Mouse (Mus musculus): ENCODE measurements around the gene Ripor3. TPM values are rescaled to one million over a fixed set of nuclear protein-coding genes. Genes with fewer than 3 reads are reported as not detected.

Gene Ripor3
- total RNA-seq, 1 experiment: 0.98 TPM

GRCm38 (mm10) chr2:167942199-167942925 lies 68.1 kb downstream of the Ripor3 start:
- Histone ChIP-seq H3K4me1 (ENCODE audit: control insufficient read depth in 2 of 2, insufficient read depth in 2 of 2, low read length in 2 of 2, poor library complexity in 1 of 2) (peaks cover 5 to 37% of the 10 kb centered on the region in 2 experiments; a peak in 3 of 4 replicates), H3K27ac (ENCODE audit: insufficient read depth, low read depth, low read length, poor library complexity, severe bottlenecking) (no peak overlapping the region), H3K9me3 (ENCODE audit: control insufficient read depth, insufficient read depth, low read depth, low read length) (no peaks in the 10 kb centered on the region), H3K36me3 (ENCODE audit: control insufficient read depth, insufficient read depth, low read length, poor library complexity, severe bottlenecking) (no peaks in the 10 kb centered on the region), H3K9ac (ENCODE audit: insufficient read depth, low read depth, low read length, poor library complexity, severe bottlenecking) (no peak overlapping the region), H3K4me3 (ENCODE audit: insufficient read depth in 1 of 2, low read depth in 1 of 2, low read length in 2 of 2, poor library complexity in 1 of 2, severe bottlenecking in 1 of 2) (no peak overlapping the region)
- in situ Hi-C loops (cut with MboI; ENCODE audit: low sequenced_read_pairs in 2 of 2, unreplicated experiment in 2 of 2): no loop called here
- no peak for DNase-seq (ENCODE audit: low read depth, low spot score)
- TF ChIP-seq CHD2 (IDR thresholded peaks at IDR 0.05; ENCODE audit: low read depth, low read length) (no peak), MAFK (IDR thresholded peaks at IDR 0.05; ENCODE audit: insufficient read depth, low read depth, low read length) (no peak), HCFC1 (IDR thresholded peaks at IDR 0.05; ENCODE audit: borderline replicate concordance, insufficient read depth, low read length) (no peak), ZC3H11A (IDR thresholded peaks at IDR 0.05; ENCODE audit: borderline replicate concordance, low read depth, low read length) (no peak), ZNF384 (IDR thresholded peaks at IDR 0.05; ENCODE audit: low read depth, low read length) (no peak)

- TF ChIP-seq MAFK (IDR thresholded peaks at IDR 0.05; ENCODE audit: insufficient read depth, low read depth, low read length): no peak
- TF ChIP-seq ZNF384 (IDR thresholded peaks at IDR 0.05; ENCODE audit: low read depth, low read length): no peak
- TF ChIP-seq HCFC1 (IDR thresholded peaks at IDR 0.05; ENCODE audit: borderline replicate concordance, insufficient read depth, low read length): no peak
- no peak for TF ChIP-seq CHD2 (IDR thresholded peaks at IDR 0.05; ENCODE audit: low read depth, low read length)
- no peak for TF ChIP-seq ZC3H11A (IDR thresholded peaks at IDR 0.05; ENCODE audit: borderline replicate concordance, low read depth, low read length)
- no peak for DNase-seq (ENCODE audit: low read depth, low spot score)
- H3K36me3 ChIP-seq (ENCODE audit: control insufficient read depth, insufficient read depth, low read length, poor library complexity, severe bottlenecking): no peaks in the 10 kb centered on the region
- peaks cover 6 to 37% of the 10 kb centered on the region in 2 experiments; a peak in 3 of 4 replicates for H3K4me1 ChIP-seq (ENCODE audit: control insufficient read depth in 2 of 2, insufficient read depth in 2 of 2, low read length in 2 of 2, poor library complexity in 1 of 2)
- in situ Hi-C loops (cut with MboI; ENCODE audit: low sequenced_read_pairs in 2 of 2, unreplicated experiment in 2 of 2): no loop called here
- H3K9me3 ChIP-seq (ENCODE audit: control insufficient read depth, insufficient read depth, low read depth, low read length): no peaks in the 10 kb centered on the region
- no peak overlapping the region for H3K27ac ChIP-seq (ENCODE audit: insufficient read depth, low read depth, low read length, poor library complexity, severe bottlenecking)
- H3K9ac ChIP-seq (ENCODE audit: insufficient read depth, low read depth, low read length, poor library complexity, severe bottlenecking): no peak overlapping the region
- H3K4me3 ChIP-seq (ENCODE audit: insufficient read depth in 1 of 2, low read depth in 1 of 2, low read length in 2 of 2, poor library complexity in 1 of 2, severe bottlenecking in 1 of 2): no peak overlapping the region
These were observed 68.7 kb downstream of the Ripor3 start for GRCm38 (mm10) chr2:167941745-167942176.

DNA sequence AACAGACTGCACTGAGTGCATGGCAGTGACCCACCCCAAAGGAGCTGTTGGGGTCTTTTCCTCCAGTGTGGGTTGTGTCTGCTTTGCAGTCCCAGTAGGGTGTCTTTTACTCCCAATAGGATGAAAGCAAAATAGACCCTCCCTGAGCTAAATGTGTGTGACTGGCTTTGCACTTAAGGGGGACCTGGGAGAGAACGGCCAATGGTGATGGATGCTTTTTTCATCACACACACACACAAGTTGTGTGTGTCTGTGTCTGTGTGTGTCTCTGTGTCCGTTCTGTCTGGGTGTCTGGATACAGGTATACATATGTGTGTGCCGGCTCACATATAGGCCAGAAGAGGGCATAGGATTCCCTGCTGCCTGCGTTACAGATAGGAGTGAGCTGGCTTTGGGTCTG lies 69.1 kb downstream of the Ripor3 start:
- TF ChIP-seq ZNF384 (IDR thresholded peaks at IDR 0.05; ENCODE audit: low read depth, low read length): no peak
- no peaks in the 10 kb centered on the region for H3K9me3 ChIP-seq (ENCODE audit: control insufficient read depth, insufficient read depth, low read depth, low read length)
- H3K27ac ChIP-seq (ENCODE audit: insufficient read depth, low read depth, low read length, poor library complexity, severe bottlenecking): no peak overlapping the region
- no peaks in the 10 kb centered on the region for H3K36me3 ChIP-seq (ENCODE audit: control insufficient read depth, insufficient read depth, low read length, poor library complexity, severe bottlenecking)
- DNase-seq (ENCODE audit: low read depth, low spot score): no peak
- no peak overlapping the region for H3K9ac ChIP-seq (ENCODE audit: insufficient read depth, low read depth, low read length, poor library complexity, severe bottlenecking)
- in situ Hi-C loops (cut with MboI; ENCODE audit: low sequenced_read_pairs in 2 of 2, unreplicated experiment in 2 of 2): no loop called here
- H3K4me1 ChIP-seq (ENCODE audit: control insufficient read depth in 2 of 2, insufficient read depth in 2 of 2, low read length in 2 of 2, poor library complexity in 1 of 2): peaks cover 6 to 37% of the 10 kb centered on the region in 2 experiments; a peak in 3 of 4 replicates
- H3K4me3 ChIP-seq (ENCODE audit: insufficient read depth in 1 of 2, low read depth in 1 of 2, low read length in 2 of 2, poor library complexity in 1 of 2, severe bottlenecking in 1 of 2): no peak overlapping the region

GRCm38 (mm10) chr2:167940636-167941035 lies 69.8 kb downstream of the Ripor3 start:
- DNase-seq (ENCODE audit: low read depth, low spot score): no peak
- H3K9me3 ChIP-seq (ENCODE audit: control insufficient read depth, insufficient read depth, low read depth, low read length): no peaks in the 10 kb centered on the region
- no peak overlapping the region for H3K4me3 ChIP-seq (ENCODE audit: insufficient read depth in 1 of 2, low read depth in 1 of 2, low read length in 2 of 2, poor library complexity in 1 of 2, severe bottlenecking in 1 of 2)
- H3K27ac ChIP-seq (ENCODE audit: insufficient read depth, low read depth, low read length, poor library complexity, severe bottlenecking): no peak overlapping the region
- H3K36me3 ChIP-seq (ENCODE audit: control insufficient read depth, insufficient read depth, low read length, poor library complexity, severe bottlenecking): no peaks in the 10 kb centered on the region
- H3K9ac ChIP-seq (ENCODE audit: insufficient read depth, low read depth, low read length, poor library complexity, severe bottlenecking): no peak overlapping the region
- in situ Hi-C loops (cut with MboI; ENCODE audit: low sequenced_read_pairs in 2 of 2, unreplicated experiment in 2 of 2): no loop called here
- H3K4me1 ChIP-seq (ENCODE audit: control insufficient read depth in 2 of 2, insufficient read depth in 2 of 2, low read length in 2 of 2, poor library complexity in 1 of 2): peaks cover 6 to 37% of the 10 kb centered on the region in 2 experiments; a peak in 3 of 4 replicates
- no peak for TF ChIP-seq ZNF384 (IDR thresholded peaks at IDR 0.05; ENCODE audit: low read depth, low read length)
- TF ChIP-seq HCFC1 (IDR thresholded peaks at IDR 0.05; ENCODE audit: borderline replicate concordance, insufficient read depth, low read length): no peak
- TF ChIP-seq CHD2 (IDR thresholded peaks at IDR 0.05; ENCODE audit: low read depth, low read length): no peak
- TF ChIP-seq MAFK (IDR thresholded peaks at IDR 0.05; ENCODE audit: insufficient read depth, low read depth, low read length): no peak
- no peak for TF ChIP-seq ZC3H11A (IDR thresholded peaks at IDR 0.05; ENCODE audit: borderline replicate concordance, low read depth, low read length)

Measured in ES-E14 (cell line).